Mouse (Mus musculus): Measurements from ENCODE around the gene Atg14.

DNA sequence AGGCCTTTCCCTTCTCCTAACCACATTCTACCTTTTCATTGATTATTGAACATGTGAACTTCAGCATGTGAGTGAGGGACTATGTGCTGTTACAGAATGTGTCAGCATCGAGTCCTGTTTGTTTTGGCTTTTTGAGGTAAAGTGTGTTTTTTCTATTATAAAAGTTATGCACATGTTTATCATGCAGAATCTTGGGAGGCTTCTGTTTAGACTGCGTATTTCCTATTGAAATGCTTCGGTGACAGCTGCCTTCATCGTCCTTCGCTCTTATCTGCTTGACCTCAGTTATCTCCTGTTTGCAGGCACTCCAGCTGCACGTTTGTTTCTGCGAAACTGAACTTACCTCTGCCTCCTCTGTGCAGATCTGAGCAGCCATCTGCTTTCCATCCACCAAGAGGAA lies 48.1 kb downstream of the Atg14 start:
- TF ChIP-seq GATA1 (IDR thresholded peaks at IDR 0.05; ENCODE audit: borderline replicate concordance, low read length), result no peak
- no peak for TF ChIP-seq FLI1 (IDR thresholded peaks at IDR 0.05; ENCODE audit: low read length)

Measured in megakaryocyte, embryonic 14.5 days (primary cell).